Mouse (Mus musculus) CH12.LX (cell line): ENCODE results near the gene Rabgap1.

Experiments
- CHD1 ChIP-seq: IDR thresholded peaks from 2 replicates; pipeline ENCODE4 v1.6.1; 2012; ENCODE audit warnings: low read depth, low read length, improper control_type of control experiment, inconsistent platforms
- CTCF ChIP-seq, 2 experiments: IDR thresholded peaks in 1 of 2; conservative IDR thresholded peaks in 1 of 2; 2 replicates each; pipeline ENCODE4 v1.5.1; 2011 to 2012; ENCODE audit warnings: low read depth in 2 of 2, low read length in 2 of 2, improper control_type of control experiment in 1 of 2, inconsistent platforms in 1 of 2, mild to moderate bottlenecking in 1 of 2, moderate library complexity in 1 of 2
- EP300 ChIP-seq: IDR thresholded peaks from 2 replicates; pipeline ENCODE4 v1.6.1; 2011; ENCODE audit warnings: low read length, improper control_type of control experiment
- ETS1 ChIP-seq: conservative IDR thresholded peaks from 2 replicates; pipeline ENCODE4 v1.6.1; 2012; ENCODE audit warnings: low read depth, mild to moderate bottlenecking, inconsistent platforms, low read length, improper control_type of control experiment, moderate library complexity
- MAFK ChIP-seq: IDR thresholded peaks from 2 replicates; pipeline ENCODE4 v1.6.1; 2011; ENCODE audit warnings: low read length, improper control_type of control experiment; ENCODE audit not compliant: insufficient replicate concordance
- NRF1 ChIP-seq: IDR thresholded peaks from 2 replicates; pipeline ENCODE4 v1.6.1; 2014; ENCODE audit warnings: low read depth, mild to moderate bottlenecking, inconsistent platforms, low read length, improper control_type of control experiment, moderate library complexity
- POLR2A ChIP-seq: IDR thresholded peaks from 2 replicates; pipeline ENCODE4 v1.6.1; 2011; ENCODE audit warnings: low read depth, mild to moderate bottlenecking, improper control_type of control experiment, low read length
- SIN3A ChIP-seq: IDR thresholded peaks from 2 replicates; pipeline ENCODE4 v1.6.1; 2012; ENCODE audit warnings: low read length, improper control_type of control experiment, inconsistent platforms

- no peak for TF ChIP-seq EP300
- no peak for TF ChIP-seq CTCF (conservative IDR thresholded peaks at IDR 0.05 in 1 of 2, IDR thresholded peaks at IDR 0.05 in 1 of 2; ENCODE audit: low read depth in 2 of 2, low read length in 2 of 2)
- no peak for TF ChIP-seq CHD1
- TF ChIP-seq POLR2A, result no peak
- TF ChIP-seq MAFK, result no peak
- no peak for TF ChIP-seq NRF1
- TF ChIP-seq SIN3A, result no peak
- no peak for TF ChIP-seq ETS1
Observed at GRCm38 (mm10) chr2:37530766-37531165, 87.7 kb downstream of the Rabgap1 start.
